Mouse (Mus musculus) CD4-positive helper T cell, adult 2 months (primary cell): ENCODE data around the gene Platr17.
"Not testable (repeated sequence)": the region's sequence is repeated elsewhere in the genome, so short reads cannot be mapped to it uniquely, and the experiment has no call there.

Experiments
- DNase-seq: peaks from one replicate; pipeline ENCODE4 v3.0.0-alpha.2; 2012; ENCODE audit warnings: low read depth, missing footprints, low spot score

The Platr17 gene

GRCm38 (mm10) chr17:33940206-33940805 is 35.4 kb downstream of the Platr17 start, which contains the start of the genes Pfdn6 and Wdr46:
Gene Pfdn6 (minus strand): TSS chr17:33940343.
Gene Wdr46 (plus strand): TSS chr17:33940660.
- DNase-seq, result peak; percentile 93

- no peak for DNase-seq
Observed at GRCm38 (mm10) chr17:33940981-33941380, 36.0 kb downstream of the Platr17 start.

GRCm38 (mm10) chr17:33941381-33941780 is 36.4 kb downstream of the Platr17 start:
- DNase-seq, result no peak

GRCm38 (mm10) chr17:33943454-33943853 is 38.5 kb downstream of the Platr17 start:
- DNase-seq, result no peak

GRCm38 (mm10) chr17:33947430-33948089 is 42.6 kb downstream of the Platr17 start:
- DNase-seq, result peak; percentile 87

- no peak for DNase-seq
Observed at GRCm38 (mm10) chr17:33948090-33948904, 43.4 kb downstream of the Platr17 start.

- no peak for DNase-seq
Observed at GRCm38 (mm10) chr17:33948905-33949537, 44.1 kb downstream of the Platr17 start.

GRCm38 (mm10) chr17:33950131-33950625 is 45.2 kb downstream of the Platr17 start:
- DNase-seq, result no peak

- DNase-seq, result peak; percentile 89
Observed at GRCm38 (mm10) chr17:33951021-33951946, 46.3 kb downstream of the Platr17 start, which contains the start of gene B3galt4. Gene B3galt4 (minus strand): TSS chr17:33951488.

GRCm38 (mm10) chr17:33952015-33952414 is 47.1 kb downstream of the Platr17 start:
- DNase-seq, result not testable (repeated sequence)

- DNase-seq, result no peak
Observed at GRCm38 (mm10) chr17:33952879-33953278, 47.9 kb downstream of the Platr17 start.

GRCm38 (mm10) chr17:33953310-33953709 is 48.4 kb downstream of the Platr17 start:
- DNase-seq, result no peak

- DNase-seq, result no peak
Observed at GRCm38 (mm10) chr17:33953961-33954565, 49.1 kb downstream of the Platr17 start.

- no peak for DNase-seq
Observed at GRCm38 (mm10) chr17:33954646-33955554, 50.0 kb downstream of the Platr17 start.

- peak; percentile 99 for DNase-seq
Observed at GRCm38 (mm10) chr17:33955555-33956214, 50.8 kb downstream of the Platr17 start, which contains the start of the genes Vps52 and Rps18. Gene Vps52 (plus strand): TSS chr17:33955812. Gene Rps18 (minus strand): TSS chr17:33956001.
